Mouse (Mus musculus): ENCODE results near the gene Minar1. TPM values are rescaled to one million over a fixed set of nuclear protein-coding genes. Genes with fewer than 3 reads are reported as not detected.

Minar1 gene
- polyA plus RNA-seq, 1 experiment from 2014 or later: 0.07 TPM

GRCm38 (mm10) chr9:89596392-89596791, 26.5 kb downstream of the Minar1 start:
- ATAC-seq (replicated peaks; ENCODE audit: insufficient number of reproducible peaks, low FRiP score, low TSS enrichment, low read depth) (no peak), DNase-seq (ENCODE audit: low spot score) (no peak)
- Histone ChIP-seq H3K27me3 (ENCODE audit: control insufficient read depth, insufficient read depth, low read length) (no peaks in the 10 kb centered on the region), H3K36me3 (replicated peaks; ENCODE audit: control insufficient read depth, insufficient read depth, low read depth, low read length) (no peaks in the 10 kb centered on the region), H3K4me1 (ENCODE audit: control insufficient read depth, insufficient read depth, low read length) (no peaks in the 10 kb centered on the region), H3K4me2 (ENCODE audit: low read depth, low read length) (no peak overlapping the region), H3K4me3 (ENCODE audit: low read depth, low read length) (no peak overlapping the region), H3K27ac (replicated peaks; ENCODE audit: low read depth, low read length) (no peak overlapping the region), H3K9ac (replicated peaks; ENCODE audit: low read length) (no peak overlapping the region), H3K9me3 (replicated peaks; ENCODE audit: control insufficient read depth, low read length) (no peaks in the 10 kb centered on the region)
- 88% methylated on average over 5 of the region's 5 CpGs for WGBS

- DNase-seq (ENCODE audit: low spot score) (no peak), ATAC-seq (replicated peaks; ENCODE audit: insufficient number of reproducible peaks, low FRiP score, low TSS enrichment, low read depth) (no peak)
- Histone ChIP-seq H3K27ac (replicated peaks; ENCODE audit: low read depth, low read length) (no peak overlapping the region), H3K27me3 (ENCODE audit: control insufficient read depth, insufficient read depth, low read length) (no peaks in the 10 kb centered on the region), H3K4me1 (ENCODE audit: control insufficient read depth, insufficient read depth, low read length) (no peaks in the 10 kb centered on the region), H3K9me3 (replicated peaks; ENCODE audit: control insufficient read depth, low read length) (no peaks in the 10 kb centered on the region), H3K4me3 (ENCODE audit: low read depth, low read length) (no peak overlapping the region), H3K4me2 (ENCODE audit: low read depth, low read length) (no peak overlapping the region), H3K36me3 (replicated peaks; ENCODE audit: control insufficient read depth, insufficient read depth, low read depth, low read length) (no peaks in the 10 kb centered on the region), H3K9ac (replicated peaks; ENCODE audit: low read length) (no peak overlapping the region)
- 87% methylated on average over 3 of the region's 3 CpGs for WGBS
Measured at GRCm38 (mm10) chr9:89592391-89592790, 30.5 kb downstream of the Minar1 start.

DNA sequence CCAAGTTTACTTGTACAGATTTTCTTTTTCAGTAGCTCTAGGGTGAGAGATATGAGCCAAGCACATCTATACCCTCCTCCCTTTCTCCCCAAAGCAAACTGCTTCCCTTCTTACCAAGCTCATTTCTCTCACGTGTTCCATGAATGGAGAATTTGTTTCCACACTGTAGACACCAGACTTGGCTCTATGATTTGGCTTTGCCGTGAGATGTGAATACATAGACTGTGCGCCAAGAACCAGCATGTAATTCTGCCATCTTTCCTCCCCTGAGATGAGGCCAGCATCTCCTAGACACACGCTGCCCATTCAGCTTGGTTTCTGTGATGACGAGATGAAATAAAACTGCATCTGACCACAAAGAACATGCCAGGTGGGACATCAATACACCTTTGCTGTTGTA, 44.5 kb downstream of the Minar1 start:
- Histone ChIP-seq H3K36me3 (replicated peaks; ENCODE audit: control insufficient read depth, insufficient read depth, low read depth, low read length) (no peaks in the 10 kb centered on the region), H3K4me1 (ENCODE audit: control insufficient read depth, insufficient read depth, low read length) (no peaks in the 10 kb centered on the region), H3K27ac (replicated peaks; ENCODE audit: low read depth, low read length) (no peak overlapping the region), H3K4me2 (ENCODE audit: low read depth, low read length) (no peak overlapping the region), H3K9me3 (replicated peaks; ENCODE audit: control insufficient read depth, low read length) (no peaks in the 10 kb centered on the region), H3K27me3 (ENCODE audit: control insufficient read depth, insufficient read depth, low read length) (no peaks in the 10 kb centered on the region), H3K9ac (replicated peaks; ENCODE audit: low read length) (no peak overlapping the region), H3K4me3 (ENCODE audit: low read depth, low read length) (no peak overlapping the region)
- ATAC-seq (replicated peaks; ENCODE audit: insufficient number of reproducible peaks, low FRiP score, low TSS enrichment, low read depth) (no peak), DNase-seq (ENCODE audit: low spot score) (no peak)
- WGBS: 89% methylated on average over 5 of the region's 5 CpGs

DNA sequence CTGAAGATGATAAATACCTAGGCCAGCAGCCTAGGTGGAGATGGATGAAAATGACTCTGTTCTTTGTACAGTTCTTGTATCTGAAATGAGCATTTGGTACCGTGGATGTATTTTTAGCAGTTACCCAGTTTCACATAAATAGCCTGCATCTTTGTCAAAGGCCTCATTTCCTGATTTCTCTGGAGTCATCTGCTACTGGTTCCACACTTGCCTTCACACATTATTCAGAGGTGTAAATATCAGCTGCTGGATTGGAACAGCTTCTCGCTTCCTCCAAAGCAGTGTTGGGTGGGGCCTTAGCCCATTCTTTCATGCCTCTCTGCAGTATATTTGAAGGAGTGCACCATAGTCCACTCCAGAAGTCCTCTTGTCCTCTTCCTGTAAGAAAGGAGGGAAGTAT, 70.3 kb downstream of the Minar1 start:
- WGBS: 81% methylated on average over 2 of the region's 2 CpGs
- no peak overlapping the region for H3K4me2 ChIP-seq (ENCODE audit: low read depth, low read length)
- H3K36me3 ChIP-seq (replicated peaks; ENCODE audit: control insufficient read depth, insufficient read depth, low read depth, low read length): no peaks in the 10 kb centered on the region
- DNase-seq (ENCODE audit: low spot score): no peak
- no peak overlapping the region for H3K27ac ChIP-seq (replicated peaks; ENCODE audit: low read depth, low read length)
- no peak overlapping the region for H3K4me3 ChIP-seq (ENCODE audit: low read depth, low read length)
- H3K27me3 ChIP-seq (ENCODE audit: control insufficient read depth, insufficient read depth, low read length): no peaks in the 10 kb centered on the region
- no peak overlapping the region for H3K9ac ChIP-seq (replicated peaks; ENCODE audit: low read length)
- ATAC-seq (replicated peaks; ENCODE audit: insufficient number of reproducible peaks, low FRiP score, low TSS enrichment, low read depth): no peak
- H3K9me3 ChIP-seq (replicated peaks; ENCODE audit: control insufficient read depth, low read length): no peaks in the 10 kb centered on the region
- no peaks in the 10 kb centered on the region for H3K4me1 ChIP-seq (ENCODE audit: control insufficient read depth, insufficient read depth, low read length)

Other genes starting within 250 kb of the Minar1 start
- gene Tmed3, start 81.9 kb upstream of the Minar1 start, polyA plus RNA-seq (2014; fragmentation: Nextera tagmentation; extraction: Ambion mirVana): 49.0 and 57.5 TPM in 2 replicates
- gene Ankrd34c, start 115.3 kb upstream of the Minar1 start, polyA plus RNA-seq (2014; fragmentation: Nextera tagmentation; extraction: Ambion mirVana): 0.11 and 0.17 TPM in 2 replicates